Mouse (Mus musculus): ENCODE results near the gene Gm20388. TPM values are rescaled to one million over a fixed set of nuclear protein-coding genes. Genes with fewer than 3 reads are reported as not detected.

Gm20388 gene
- polyA plus RNA-seq, 1 experiment: 49.7 TPM

DNA sequence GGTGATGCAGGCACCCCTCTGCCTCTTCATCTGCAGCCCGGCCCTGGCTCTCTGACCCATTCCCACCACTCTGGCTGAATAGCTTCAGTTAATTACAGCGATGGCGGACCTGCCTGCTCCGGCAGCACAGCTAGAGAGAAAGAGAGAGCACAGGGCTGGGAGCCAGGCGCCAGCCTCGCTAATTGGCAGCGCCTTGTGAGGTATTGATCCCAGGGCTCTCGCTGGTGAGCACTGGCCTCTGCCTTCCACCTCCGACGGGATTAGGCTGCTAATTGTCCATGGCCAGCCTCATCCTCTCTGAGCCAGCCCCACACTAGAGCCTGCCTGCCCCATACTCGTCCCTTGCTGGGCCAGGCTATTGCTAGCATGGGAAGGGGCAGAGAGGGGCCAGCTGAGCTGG is 649.0 kb downstream of the Gm20388 start:
- 0 out of 2 replicates have a peak, but pooled peaks cover 8% of the 10 kb centered on the region for H3K4me1 ChIP-seq (ENCODE audit: control insufficient read depth, insufficient read depth, low read length)
- no peak for DNase-seq
- no peaks in the 10 kb centered on the region for H3K36me3 ChIP-seq (ENCODE audit: control insufficient read depth, insufficient read depth, low read length)
- no peak overlapping the region for H3K27ac ChIP-seq (ENCODE audit: insufficient read depth, low read depth, low read length)
- no peaks in the 10 kb centered on the region for H3K27me3 ChIP-seq (replicated peaks; ENCODE audit: control insufficient read depth, insufficient read depth, low read length)
- 80% methylated on average over 11 of the region's 11 CpGs for WGBS
- TF ChIP-seq POLR2A (IDR thresholded peaks at IDR 0.05; ENCODE audit: low read depth, low read length) (no peak), CTCF (conservative IDR thresholded peaks at IDR 0.05; ENCODE audit: insufficient read depth, insufficient read length, low read depth, low read length) (no peak; the same call in 1 of the 2 replicates)
- H3K4me3 ChIP-seq (ENCODE audit: insufficient read depth, low read depth, low read length): no peak overlapping the region

DNA sequence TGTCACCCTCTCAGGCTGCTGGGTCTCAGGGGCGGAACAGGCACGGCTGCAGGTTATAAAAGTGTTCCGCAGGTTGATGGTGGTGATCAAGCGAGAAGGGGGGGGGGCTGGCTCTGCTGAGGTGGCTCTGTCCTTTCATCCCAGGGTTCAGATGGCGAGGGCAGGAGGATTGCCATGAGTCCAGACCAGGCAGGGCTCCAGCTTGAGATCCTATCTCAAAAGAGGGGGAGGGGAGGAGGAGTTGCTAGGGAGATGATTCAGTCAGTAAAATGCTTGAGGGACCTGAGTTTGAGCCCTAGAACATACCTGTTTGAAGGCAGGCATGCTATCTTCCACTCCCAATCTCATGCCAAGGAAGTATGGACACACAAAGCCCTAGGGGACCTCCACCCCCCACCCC is 649.9 kb downstream of the Gm20388 start:
- 86% methylated on average over 5 of the region's 5 CpGs for WGBS
- Histone ChIP-seq H3K27me3 (replicated peaks; ENCODE audit: control insufficient read depth, insufficient read depth, low read length) (no peaks in the 10 kb centered on the region), H3K27ac (ENCODE audit: insufficient read depth, low read depth, low read length) (no peak overlapping the region), H3K4me3 (ENCODE audit: insufficient read depth, low read depth, low read length) (no peak overlapping the region), H3K36me3 (ENCODE audit: control insufficient read depth, insufficient read depth, low read length) (no peaks in the 10 kb centered on the region), H3K4me1 (ENCODE audit: control insufficient read depth, insufficient read depth, low read length) (0 out of 2 replicates have a peak, but pooled peaks cover 8% of the 10 kb centered on the region)
- no peak for DNase-seq
- no peak for TF ChIP-seq POLR2A (IDR thresholded peaks at IDR 0.05; ENCODE audit: low read depth, low read length)
- no peak for TF ChIP-seq CTCF (conservative IDR thresholded peaks at IDR 0.05; ENCODE audit: insufficient read depth, insufficient read length, low read depth, low read length)

DNA sequence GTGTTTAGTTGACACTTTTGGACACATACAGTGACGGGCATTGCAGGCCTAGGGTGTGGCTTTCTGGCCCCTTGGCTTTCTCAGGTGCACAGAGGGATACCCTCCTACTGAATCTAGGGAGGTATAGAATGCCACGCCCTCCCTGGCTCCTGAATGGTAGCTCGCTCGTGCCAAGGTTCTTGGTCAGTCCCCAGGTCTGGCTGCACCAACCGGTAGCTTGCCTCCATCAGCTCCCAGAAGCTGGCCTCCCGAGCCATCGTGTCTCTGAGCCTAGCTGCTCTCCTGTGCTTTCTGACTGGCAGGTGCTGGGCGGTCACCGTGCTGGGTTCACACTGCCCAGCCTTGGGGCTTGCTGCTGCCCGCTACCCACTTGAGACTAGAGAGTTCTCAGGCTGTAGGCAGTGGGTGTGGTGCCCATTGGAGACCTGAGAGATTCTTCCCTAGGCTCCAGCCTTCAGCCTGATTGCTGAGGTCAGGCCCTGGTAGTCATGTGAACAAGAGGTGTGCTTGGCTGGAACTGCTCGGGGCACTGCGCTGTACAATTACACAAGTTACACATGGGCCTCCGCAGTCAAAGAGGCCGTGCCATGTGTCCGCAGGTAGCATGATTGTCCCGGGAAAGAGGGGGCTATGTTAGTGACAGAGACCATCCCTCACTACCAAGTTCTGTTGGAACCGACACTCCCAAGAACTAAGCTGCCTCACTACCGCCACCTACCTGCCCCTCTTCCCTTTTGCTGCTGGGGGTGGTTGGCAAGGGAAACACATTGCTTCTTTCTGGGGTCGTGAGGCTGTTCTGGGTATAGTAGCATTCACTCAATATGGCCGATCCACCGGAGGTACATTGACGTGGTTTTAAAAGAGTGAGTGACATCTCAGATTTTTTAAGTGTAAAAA is 651.1 kb downstream of the Gm20388 start:
- TF ChIP-seq POLR2A (IDR thresholded peaks at IDR 0.05; ENCODE audit: low read depth, low read length): no peak
- TF ChIP-seq CTCF (conservative IDR thresholded peaks at IDR 0.05; ENCODE audit: insufficient read depth, insufficient read length, low read depth, low read length): peak; percentile 58
- no peak overlapping the region for H3K27ac ChIP-seq (ENCODE audit: insufficient read depth, low read depth, low read length)
- no peaks in the 10 kb centered on the region for H3K36me3 ChIP-seq (ENCODE audit: control insufficient read depth, insufficient read depth, low read length)
- 79% methylated on average over 22 of the region's 22 CpGs for WGBS
- DNase-seq: no peak
- no peak overlapping the region for H3K4me3 ChIP-seq (ENCODE audit: insufficient read depth, low read depth, low read length)
- 0 out of 2 replicates have a peak, but pooled peaks cover 8% of the 10 kb centered on the region for H3K4me1 ChIP-seq (ENCODE audit: control insufficient read depth, insufficient read depth, low read length)
- no peaks in the 10 kb centered on the region for H3K27me3 ChIP-seq (replicated peaks; ENCODE audit: control insufficient read depth, insufficient read depth, low read length)

DNA sequence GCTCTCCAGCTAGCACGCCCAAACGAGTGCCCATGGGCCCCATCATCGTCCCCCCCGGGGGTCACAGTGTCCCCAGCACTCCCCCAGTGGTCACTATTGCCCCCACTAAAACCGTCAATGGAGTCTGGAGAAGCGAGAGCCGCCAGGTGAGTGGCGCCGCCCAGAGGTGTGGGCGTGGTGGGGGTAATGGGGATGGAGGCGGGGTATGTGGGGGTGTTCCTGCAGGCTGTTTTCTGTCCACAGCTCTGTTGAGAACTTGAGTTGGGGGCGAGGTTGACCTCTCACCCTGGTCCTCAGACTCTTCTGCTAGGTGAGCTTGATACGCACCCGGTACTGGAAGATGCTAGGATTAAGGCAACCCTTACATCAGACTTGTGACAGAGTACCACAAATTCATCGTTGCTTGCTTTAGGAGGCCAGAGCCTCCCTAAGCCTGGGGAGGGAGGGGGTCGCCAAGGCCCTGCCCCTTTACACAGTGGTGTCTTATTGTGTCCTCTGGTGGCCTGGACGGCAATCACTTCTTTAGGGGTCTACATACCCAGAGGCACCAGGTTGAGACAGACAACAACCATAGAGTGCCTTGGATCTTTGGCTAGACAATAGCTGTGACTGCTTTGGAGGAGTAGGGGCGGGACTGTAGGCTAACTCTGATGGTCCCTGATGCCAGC is 652.2 kb downstream of the Gm20388 start:
- 87% methylated on average over 18 of the region's 18 CpGs for WGBS
- Histone ChIP-seq H3K27me3 (replicated peaks; ENCODE audit: control insufficient read depth, insufficient read depth, low read length) (no peaks in the 10 kb centered on the region), H3K27ac (ENCODE audit: insufficient read depth, low read depth, low read length) (peak overlapping the region; percentile 32; the same call in 1 of the 2 replicates), H3K4me1 (ENCODE audit: control insufficient read depth, insufficient read depth, low read length) (0 out of 2 replicates have a peak, but pooled peaks cover 8% of the 10 kb centered on the region), H3K4me3 (ENCODE audit: insufficient read depth, low read depth, low read length) (no peak overlapping the region), H3K36me3 (ENCODE audit: control insufficient read depth, insufficient read depth, low read length) (no peaks in the 10 kb centered on the region)
- DNase-seq: no peak
- TF ChIP-seq CTCF (conservative IDR thresholded peaks at IDR 0.05; ENCODE audit: insufficient read depth, insufficient read length, low read depth, low read length): no peak
- TF ChIP-seq POLR2A (IDR thresholded peaks at IDR 0.05; ENCODE audit: low read depth, low read length): no peak

DNA sequence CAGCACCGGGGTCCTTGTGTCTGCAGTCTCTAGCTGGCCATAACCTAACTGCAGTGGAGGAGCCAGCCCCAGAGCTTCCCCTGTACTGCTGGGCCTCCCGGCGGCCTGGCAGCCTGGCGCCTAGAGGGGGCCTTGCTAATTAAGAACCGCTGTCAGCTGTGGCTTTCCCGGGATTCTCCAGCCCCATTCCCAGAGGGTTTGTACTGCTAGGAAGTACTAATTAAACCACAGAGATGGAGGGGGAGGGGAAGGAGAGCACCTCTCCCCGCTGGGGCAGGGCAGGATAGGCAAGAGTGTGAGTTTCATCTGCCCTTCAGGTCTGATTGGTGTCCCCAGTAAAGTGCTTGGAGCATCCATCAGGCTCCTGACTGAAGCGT is 652.7 kb downstream of the Gm20388 start:
- Histone ChIP-seq H3K4me3 (ENCODE audit: insufficient read depth, low read depth, low read length) (no peak overlapping the region), H3K4me1 (ENCODE audit: control insufficient read depth, insufficient read depth, low read length) (0 out of 2 replicates have a peak, but pooled peaks cover 8% of the 10 kb centered on the region), H3K36me3 (ENCODE audit: control insufficient read depth, insufficient read depth, low read length) (no peaks in the 10 kb centered on the region), H3K27ac (ENCODE audit: insufficient read depth, low read depth, low read length) (peak overlapping the region; percentile 32; the same call in 1 of the 2 replicates), H3K27me3 (replicated peaks; ENCODE audit: control insufficient read depth, insufficient read depth, low read length) (no peaks in the 10 kb centered on the region)
- TF ChIP-seq CTCF (conservative IDR thresholded peaks at IDR 0.05; ENCODE audit: insufficient read depth, insufficient read length, low read depth, low read length) (no peak), POLR2A (IDR thresholded peaks at IDR 0.05; ENCODE audit: low read depth, low read length) (no peak)
- WGBS: 34% methylated on average over 8 of the region's 8 CpGs
- DNase-seq: no peak

DNA sequence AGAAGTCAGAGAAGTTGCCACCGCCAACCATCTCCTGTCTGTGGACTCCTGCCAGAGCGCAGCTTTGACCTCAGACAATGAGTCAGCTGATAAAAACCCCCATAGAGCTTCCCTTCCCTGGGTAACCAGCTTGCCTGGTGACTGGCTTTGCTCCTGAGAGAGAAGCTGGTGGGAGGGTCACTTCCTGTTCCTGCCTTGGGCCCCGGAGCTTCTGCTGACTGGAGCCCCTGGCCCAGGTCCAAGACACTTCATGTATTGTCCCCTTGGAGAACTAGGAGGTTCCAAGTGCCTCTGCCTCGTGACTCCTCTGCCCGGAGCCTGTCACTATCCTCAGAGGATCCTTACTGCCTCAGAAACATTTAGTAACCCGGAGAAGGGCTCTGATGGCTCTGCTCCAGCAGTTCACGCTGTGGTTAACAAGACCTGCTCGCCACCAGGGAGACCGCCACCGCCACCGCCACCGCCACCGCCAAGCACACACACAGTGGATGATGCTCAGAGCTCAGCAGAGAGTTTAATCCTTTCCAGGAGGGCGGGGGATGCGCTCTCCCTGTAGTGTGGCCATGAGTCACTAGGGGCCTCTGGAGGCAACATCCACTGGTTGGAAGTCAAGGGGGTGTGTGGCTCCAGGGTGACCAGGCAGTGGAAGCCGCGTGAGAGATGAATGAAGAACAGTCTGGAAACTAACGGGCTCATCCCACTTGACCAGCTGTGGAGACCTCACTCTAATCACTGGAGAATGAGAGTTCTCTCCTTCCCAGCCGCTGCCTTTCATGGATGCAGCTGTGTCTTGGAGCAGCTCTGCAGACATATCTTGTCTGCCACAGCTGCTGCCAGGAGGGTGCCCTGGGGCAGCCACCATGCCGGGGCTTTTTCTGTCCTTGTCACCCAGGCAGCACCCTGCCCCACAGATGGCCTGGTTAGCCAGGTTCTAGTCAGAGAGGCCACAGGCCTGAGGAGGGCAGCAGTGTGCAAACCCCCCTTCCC is 653.5 kb downstream of the Gm20388 start:
- no peaks in the 10 kb centered on the region for H3K36me3 ChIP-seq (ENCODE audit: control insufficient read depth, insufficient read depth, low read length)
- peak; percentile 96 for DNase-seq
- TF ChIP-seq POLR2A (IDR thresholded peaks at IDR 0.05; ENCODE audit: low read depth, low read length): no peak
- TF ChIP-seq CTCF (conservative IDR thresholded peaks at IDR 0.05; ENCODE audit: insufficient read depth, insufficient read length, low read depth, low read length): no peak
- WGBS: 33% methylated on average over 20 of the region's 20 CpGs
- peak overlapping the region; percentile 32 for H3K27ac ChIP-seq (ENCODE audit: insufficient read depth, low read depth, low read length)
- H3K4me3 ChIP-seq (ENCODE audit: insufficient read depth, low read depth, low read length): no peak overlapping the region
- H3K4me1 ChIP-seq (ENCODE audit: control insufficient read depth, insufficient read depth, low read length): 0 out of 2 replicates have a peak, but pooled peaks cover 8% of the 10 kb centered on the region
- no peaks in the 10 kb centered on the region for H3K27me3 ChIP-seq (replicated peaks; ENCODE audit: control insufficient read depth, insufficient read depth, low read length)

Measured in kidney, adult 2 months (tissue).